Mouse (Mus musculus) mammary gland, adult 2 months (tissue): ENCODE results near the gene Olfr1084. TPM values are rescaled to one million over a fixed set of nuclear protein-coding genes. Genes with fewer than 3 reads are reported as not detected.

Experiments used
- polyA plus RNA-seq: library from polyadenylated mRNA; depleted of rRNA; stranded (reverse); fragments of >200 nt; gene quantifications from 2 replicates; pipeline ENCODE4 v1.2.3, GENCODE M21; 2012; ENCODE audit warnings: low replicate concordance; rRNA removed

The Olfr1084 gene
- polyA plus RNA-seq: not detected in 2 replicates

GRCm38 (mm10) chr2:86639625-86640024 is at the start of gene Olfr1084:
TSS of gene Olfr1084 (minus strand) at chr2:86639725.

GRCm38 (mm10) chr2:86679992-86680391 is 40.5 kb upstream of the Olfr1084 start, which contains the start of gene Olfr1086:
TSS of gene Olfr1086 (minus strand) at chr2:86680092.

GRCm38 (mm10) chr2:86661919-86662318 is 22.4 kb upstream of the Olfr1084 start, which contains the start of gene Olfr1085:
TSS of gene Olfr1085 (minus strand) at chr2:86662019.

GRCm38 (mm10) chr2:86598866-86599265 is 40.7 kb downstream of the Olfr1084 start, which contains the start of gene Olfr1082:
TSS of gene Olfr1082 (minus strand) at chr2:86598966.

Other genes with a start within 250 kb of the Olfr1084 start
- gene Olfr1061, start 225.7 kb downstream of the Olfr1084 start, polyA plus RNA-seq: not detected in 2 replicates
- gene Olfr1062, start 213.0 kb downstream of the Olfr1084 start, polyA plus RNA-seq: not detected in 2 replicates
- gene Olfr1065, start 189.1 kb downstream of the Olfr1084 start, polyA plus RNA-seq: not detected in 2 replicates
- not detected in 2 replicates for gene Olfr1066, start 183.5 kb downstream of the Olfr1084 start, polyA plus RNA-seq
- gene Olfr228, start 152.3 kb downstream of the Olfr1084 start, polyA plus RNA-seq: not detected in 2 replicates
- not detected in 2 replicates for gene Olfr1076, start 131.3 kb downstream of the Olfr1084 start, polyA plus RNA-seq
- gene Olfr1079, start 97.2 kb downstream of the Olfr1084 start, polyA plus RNA-seq: not detected in 2 replicates
- gene Olfr1080, start 81.5 kb downstream of the Olfr1084 start, polyA plus RNA-seq: not detected in 2 replicates
- gene Olfr1082, start 40.8 kb downstream of the Olfr1084 start, polyA plus RNA-seq: not detected in 2 replicates
- not detected in 2 replicates for gene Olfr1085, start 22.3 kb upstream of the Olfr1084 start, polyA plus RNA-seq
- not detected in 2 replicates for gene Olfr1086, start 40.4 kb upstream of the Olfr1084 start, polyA plus RNA-seq
- gene Olfr1087, start 58.7 kb upstream of the Olfr1084 start, polyA plus RNA-seq: not detected in 2 replicates
- not detected in 2 replicates for gene Olfr1089, start 94.0 kb upstream of the Olfr1084 start, polyA plus RNA-seq
- gene Olfr1090, start 119.3 kb upstream of the Olfr1084 start, polyA plus RNA-seq: not detected in 2 replicates
- not detected in 2 replicates for gene Olfr1093, start 142.8 kb upstream of the Olfr1084 start, polyA plus RNA-seq
- not detected in 2 replicates for gene Olfr141, start 170.3 kb upstream of the Olfr1084 start, polyA plus RNA-seq
- gene Olfr1094, start 184.9 kb upstream of the Olfr1084 start, polyA plus RNA-seq: not detected in 2 replicates
- gene Olfr1095, start 212.0 kb upstream of the Olfr1084 start, polyA plus RNA-seq: not detected in 2 replicates
- not detected in 2 replicates for gene Gm13723, start 235.1 kb upstream of the Olfr1084 start, polyA plus RNA-seq